24 mouse cellular contexts compared by ENCODE assay signal in the genomic region with DNA sequence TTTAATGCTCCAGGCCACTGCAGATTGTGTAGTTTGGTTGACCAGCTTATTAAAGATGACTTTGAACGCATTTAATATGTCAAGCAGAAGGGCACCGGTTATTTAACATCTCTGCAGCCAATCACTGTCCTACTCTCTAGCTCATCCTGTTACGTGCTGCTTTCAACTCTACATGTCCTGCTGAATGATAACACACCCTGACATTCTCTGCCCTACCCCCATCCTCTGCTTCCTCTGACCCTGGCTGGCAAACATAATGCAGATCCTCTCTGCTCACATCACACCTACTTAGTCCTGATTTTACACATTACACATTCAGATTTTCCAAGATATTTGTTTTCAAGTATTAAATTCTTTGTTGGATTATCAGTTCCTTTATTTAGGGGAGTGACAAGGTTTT.
DNase-seq lines count a peak whose midpoint lies in the region; ATAC-seq and TF ChIP-seq lines count a peak whose summit lies in the region.
"Had no signal": no experiment of that assay in that cellular context is flagged by ENCODE, and none has a peak within 500 bp of the region (broad histone marks: within the 10 kb centered on the region; RNA-seq: fewer than 3 reads in every experiment).

No protein-coding gene starts in this region.

- no peak for DNase-seq in gastrocnemius, adult 2 months
- DNase-seq in gastrocnemius, postnatal 14 days = no peak
- DNase-seq in midbrain, embryonic 11.5 days (ENCODE audit: low spot score, missing footprints) = peak; percentile 33
- no peak for DNase-seq in left cerebral cortex, postnatal 14 days (ENCODE audit: low spot score in 2 of 2)
- DNase-seq: adrenal gland, postnatal 10 days; cerebellum, adult 18-20 months; cerebellum, postnatal 14 days; kidney, adult 8-10 months; kidney, postnatal 14 days; layer of hippocampus, postnatal 36 days; thymus, postnatal 14 days had no signal

- 0 out of 2 replicates have a peak overlapping the region, but pooled peaks have one; percentile 8 for H3K4me2 ChIP-seq in heart, embryonic 14.5 days (ENCODE audit: low read length)
- no peak overlapping the region for H3K4me2 ChIP-seq in heart, embryonic 11.5 days
- H3K4me2 ChIP-seq in midbrain, embryonic 11.5 days = no peak overlapping the region
- H3K4me2 ChIP-seq in midbrain, embryonic 15.5 days = no peak overlapping the region
- H3K4me2 ChIP-seq in myocyte (ENCODE audit: low read depth) = peak overlapping the region; percentile 19
- H3K4me2 ChIP-seq: embryonic facial prominence, embryonic 13.5 days; forebrain, embryonic 12.5 days; hindbrain, embryonic 15.5 days; intestine, embryonic 15.5 days; limb, embryonic 12.5 days; liver, embryonic 12.5 days had no signal

- H3K36me3 ChIP-seq in heart, embryonic 14.5 days (ENCODE audit: control insufficient read depth, insufficient read depth, low read length) = peaks cover 16% of the 10 kb centered on the region
- H3K36me3 ChIP-seq in heart, embryonic 11.5 days (ENCODE audit: control insufficient read depth, insufficient read depth, low read length) = no peaks in the 10 kb centered on the region
- no peaks in the 10 kb centered on the region for H3K36me3 ChIP-seq in midbrain, embryonic 11.5 days (ENCODE audit: control insufficient read depth, insufficient read depth, low read length)
- H3K36me3 ChIP-seq in midbrain, embryonic 15.5 days (replicated peaks) = no peaks in the 10 kb centered on the region
- no peaks in the 10 kb centered on the region for H3K36me3 ChIP-seq in myocyte (ENCODE audit: control insufficient read depth, insufficient read depth)
- H3K36me3 ChIP-seq: hindbrain, embryonic 15.5 days; intestine, embryonic 15.5 days; liver, embryonic 12.5 days; midbrain, embryonic 10.5 days had no signal

- intact Hi-C loops in gastrocnemius, adult 2 months (cut with DNase I) = loop anchor here (5.0 kb wide), 1 partner anchor 145 kb away; no protein-coding TSS in a partner anchor
- intact Hi-C loops in gastrocnemius, postnatal 14 days (cut with DNase I; ENCODE audit: low total_unique reads) = no loop called here
- intact Hi-C loops in left cerebral cortex, postnatal 14 days (cut with DNase I) = no loop called here

- TF ChIP-seq POLR2A in myocyte (IDR thresholded peaks at IDR 0.05; ENCODE audit: insufficient read length, low read depth) = no peak

- 14% methylated on average over 3 of the region's 3 CpGs for WGBS in heart, embryonic 14.5 days
- WGBS in heart, embryonic 11.5 days (ENCODE audit: insufficient replicate concordance) = 33% methylated on average over 3 of the region's 3 CpGs
- 69% methylated on average over 3 of the region's 3 CpGs for WGBS in midbrain, embryonic 11.5 days
- 62% methylated on average over 3 of the region's 3 CpGs for WGBS in midbrain, embryonic 15.5 days

- peaks cover 24 to 49% of the 10 kb centered on the region in 2 experiments for H3K4me1 ChIP-seq in heart, embryonic 14.5 days (ENCODE audit: control insufficient read depth in 2 of 2, insufficient read depth in 2 of 2, low read length in 2 of 2)
- peaks cover 25% of the 10 kb centered on the region for H3K4me1 ChIP-seq in heart, embryonic 11.5 days (ENCODE audit: control insufficient read depth, insufficient read depth, low read length)
- 0 out of 2 replicates have a peak, but pooled peaks cover 4% of the 10 kb centered on the region for H3K4me1 ChIP-seq in midbrain, embryonic 11.5 days (ENCODE audit: control insufficient read depth, insufficient read depth, low read length)
- peaks cover 3% of the 10 kb centered on the region; the same call in 1 of the 2 replicates for H3K4me1 ChIP-seq in midbrain, embryonic 15.5 days
- H3K4me1 ChIP-seq: liver, embryonic 12.5 days had no signal

- H3K9ac ChIP-seq in heart, embryonic 14.5 days (ENCODE audit: low read length) = no peak overlapping the region
- no peak overlapping the region for H3K9ac ChIP-seq in heart, embryonic 11.5 days (ENCODE audit: low read depth, low read length)
- no peak overlapping the region for H3K9ac ChIP-seq in midbrain, embryonic 11.5 days (ENCODE audit: low read length)
- H3K9ac ChIP-seq in midbrain, embryonic 15.5 days = no peak overlapping the region
- H3K9ac ChIP-seq: embryonic facial prominence, embryonic 13.5 days; forebrain, embryonic 12.5 days; hindbrain, embryonic 15.5 days; intestine, embryonic 15.5 days; limb, embryonic 12.5 days; liver, embryonic 12.5 days had no signal

- peak; percentile 39; the same call in 1 of the 2 replicates for ATAC-seq in heart, embryonic 14.5 days (ENCODE audit: insufficient number of reproducible peaks, insufficient read depth, low FRiP score, low read depth)
- no peak for ATAC-seq in heart, embryonic 11.5 days (replicated peaks; ENCODE audit: insufficient number of reproducible peaks, low FRiP score, low TSS enrichment)
- ATAC-seq in midbrain, embryonic 11.5 days (ENCODE audit: low FRiP score) = no peak
- no peak for ATAC-seq in midbrain, embryonic 15.5 days (replicated peaks)
- ATAC-seq: intestine, embryonic 15.5 days; liver, embryonic 12.5 days had no signal

- TF ChIP-seq CTCF in gastrocnemius, adult 2 months (IDR thresholded peaks at IDR 0.05) = no peak

- no peak overlapping the region for H3ac ChIP-seq in myocyte (ENCODE audit: control insufficient read depth, insufficient read length)

- H3K79me2 ChIP-seq in myocyte (ENCODE audit: control insufficient read depth, insufficient read depth) = peaks cover 10% of the 10 kb centered on the region

- no peaks in the 10 kb centered on the region for H3K27me3 ChIP-seq in heart, embryonic 14.5 days (ENCODE audit: control insufficient read depth, insufficient read depth, low read length)
- H3K27me3 ChIP-seq in heart, embryonic 11.5 days (ENCODE audit: control insufficient read depth, insufficient read depth, low read length) = no peaks in the 10 kb centered on the region
- no peaks in the 10 kb centered on the region for H3K27me3 ChIP-seq in midbrain, embryonic 11.5 days (ENCODE audit: control insufficient read depth, insufficient read depth, low read length)
- no peaks in the 10 kb centered on the region for H3K27me3 ChIP-seq in midbrain, embryonic 15.5 days (replicated peaks)
- no peaks in the 10 kb centered on the region for H3K27me3 ChIP-seq in myocyte (ENCODE audit: control insufficient read depth, insufficient read depth, insufficient read length)
- H3K27me3 ChIP-seq: embryonic facial prominence, embryonic 13.5 days; forebrain, embryonic 12.5 days; hindbrain, embryonic 15.5 days; intestine, embryonic 15.5 days; limb, embryonic 12.5 days; liver, embryonic 12.5 days had no signal

- H3K9me3 ChIP-seq in heart, embryonic 14.5 days (ENCODE audit: control insufficient read depth, low read length) = no peaks in the 10 kb centered on the region
- no peaks in the 10 kb centered on the region for H3K9me3 ChIP-seq in heart, embryonic 11.5 days (replicated peaks; ENCODE audit: control insufficient read depth, low read length)
- H3K9me3 ChIP-seq in midbrain, embryonic 11.5 days (ENCODE audit: control insufficient read depth, low read length) = no peaks in the 10 kb centered on the region
- H3K9me3 ChIP-seq in midbrain, embryonic 15.5 days = no peaks in the 10 kb centered on the region
- H3K9me3 ChIP-seq: embryonic facial prominence, embryonic 13.5 days; forebrain, embryonic 12.5 days; hindbrain, embryonic 15.5 days; intestine, embryonic 15.5 days; limb, embryonic 12.5 days; liver, embryonic 12.5 days; midbrain, embryonic 10.5 days had no signal

- peak overlapping the region; percentile 81 for H3K27ac ChIP-seq in gastrocnemius, adult 2 months
- H3K27ac ChIP-seq in heart, embryonic 14.5 days (replicated peaks in 1 of 2; ENCODE audit: control insufficient read depth in 1 of 2, insufficient read depth in 1 of 2, low read depth in 2 of 2, low read length in 2 of 2) = peak overlapping the region; percentile 39 to 64; a peak in 3 of 4 replicates
- H3K27ac ChIP-seq in heart, embryonic 11.5 days (ENCODE audit: low read depth, low read length) = no peak overlapping the region
- H3K27ac ChIP-seq in midbrain, embryonic 11.5 days (ENCODE audit: low read depth, low read length) = no peak overlapping the region
- no peak overlapping the region for H3K27ac ChIP-seq in midbrain, embryonic 15.5 days
- H3K27ac ChIP-seq: embryonic facial prominence, embryonic 13.5 days; forebrain, embryonic 12.5 days; hindbrain, embryonic 15.5 days; intestine, embryonic 15.5 days; liver, embryonic 12.5 days; macrophage; midbrain, embryonic 10.5 days had no signal

- no peak overlapping the region for H3K4me3 ChIP-seq in gastrocnemius, adult 2 months
- H3K4me3 ChIP-seq in heart, embryonic 14.5 days (ENCODE audit: control insufficient read depth in 1 of 2, insufficient read depth in 1 of 2, low read depth in 1 of 2, low read length in 2 of 2) = no peak overlapping the region
- no peak overlapping the region for H3K4me3 ChIP-seq in heart, embryonic 11.5 days (ENCODE audit: low read depth, low read length)
- H3K4me3 ChIP-seq in midbrain, embryonic 11.5 days (ENCODE audit: low read depth, low read length) = no peak overlapping the region
- no peak overlapping the region for H3K4me3 ChIP-seq in midbrain, embryonic 15.5 days
- no peak overlapping the region for H3K4me3 ChIP-seq in myocyte
- H3K4me3 ChIP-seq: embryonic facial prominence, embryonic 13.5 days; erythroblast, embryonic 14.5 days; forebrain, embryonic 12.5 days; hindbrain, embryonic 15.5 days; intestine, embryonic 15.5 days; limb, embryonic 12.5 days; liver, embryonic 12.5 days; midbrain, embryonic 10.5 days had no signal

TF ChIP-seq in myocyte, 11 proteins besides CTCF, POLR2A, EP300 and RAD21:
- no peak for TF ChIP-seq SRF (IDR thresholded peaks at IDR 0.05; ENCODE audit: control insufficient read depth, insufficient read length, low read depth)
- TF ChIP-seq TCF12 (IDR thresholded peaks at IDR 0.05; ENCODE audit: insufficient read depth, poor library complexity, severe bottlenecking) = no peak
- TF ChIP-seq CEBPB (IDR thresholded peaks at IDR 0.05; ENCODE audit: insufficient read depth, poor library complexity, severe bottlenecking) = no peak
- no peak for TF ChIP-seq MYOD1 (IDR thresholded peaks at IDR 0.05; ENCODE audit: control insufficient read depth in 1 of 3, insufficient read length in 2 of 3, low read depth in 2 of 3)
- no peak for TF ChIP-seq E2F4 (IDR thresholded peaks at IDR 0.05; ENCODE audit: insufficient read depth)
- TF ChIP-seq REST (IDR thresholded peaks at IDR 0.05; ENCODE audit: insufficient read depth, insufficient read length) = no peak
- no peak for TF ChIP-seq MAX (IDR thresholded peaks at IDR 0.05; ENCODE audit: low read depth)
- TF ChIP-seq TCF3 (IDR thresholded peaks at IDR 0.05; ENCODE audit: insufficient read length, low read depth) = no peak
- TF ChIP-seq USF1 (IDR thresholded peaks at IDR 0.05; ENCODE audit: low read depth) = no peak
- TF ChIP-seq POLR2AphosphoS2 (IDR thresholded peaks at IDR 0.05; ENCODE audit: insufficient read length, low read depth) = no peak

Comparison
In these comparisons a context has a peak if more than half of its experiments do, and no peak if none do; other contexts are left out.
1. H3K27ac ChIP-seq: peak in gastrocnemius, adult 2 months (single experiment) and heart, embryonic 14.5 days (2 of 2); none in heart, embryonic 11.5 days (single experiment), midbrain, embryonic 11.5 days (single experiment) and midbrain, embryonic 15.5 days (single experiment).
2. H3K4me2 ChIP-seq: peak in heart, embryonic 14.5 days (single experiment) and myocyte (single experiment); none in heart, embryonic 11.5 days (single experiment), midbrain, embryonic 11.5 days (single experiment) and midbrain, embryonic 15.5 days (single experiment).